Mouse (Mus musculus): Measurements from ENCODE around the gene 4930550C14Rik.

The 4930550C14Rik gene

DNA sequence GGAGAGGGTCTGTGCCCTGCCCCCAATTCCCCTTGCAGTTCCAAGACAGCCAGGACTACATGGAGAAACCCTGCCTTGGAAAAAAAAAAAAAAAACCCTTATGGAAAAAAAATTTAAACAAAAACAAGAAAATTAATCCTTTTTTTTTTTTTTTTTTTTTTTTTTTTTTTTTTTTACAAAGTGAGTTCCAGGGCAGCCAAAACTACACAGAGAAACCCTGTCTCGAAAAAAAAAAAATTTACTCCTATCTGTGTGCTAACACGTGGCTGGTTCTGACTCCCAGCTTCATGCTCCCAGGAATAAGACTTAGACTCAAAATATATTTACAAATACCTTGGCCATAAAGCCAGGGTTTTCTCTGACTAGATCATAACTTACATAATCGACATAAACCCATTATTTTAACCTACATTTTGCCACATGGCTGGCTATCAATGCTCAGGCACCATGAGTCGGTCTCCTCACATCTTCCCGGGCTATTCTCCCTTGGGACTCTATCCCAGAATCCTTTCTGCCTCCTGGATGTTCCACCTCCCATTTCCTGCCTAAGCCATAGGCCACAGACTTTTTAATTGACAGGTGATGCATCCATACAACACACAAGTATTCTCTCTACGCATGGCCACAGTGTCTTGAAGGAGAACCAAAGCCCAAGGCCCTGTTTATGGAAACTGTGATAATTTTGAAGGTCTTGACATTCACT is 2.1 kb downstream of the 4930550C14Rik start:
- no peak for DNase-seq (ENCODE audit: low spot score in 2 of 2)

DNA sequence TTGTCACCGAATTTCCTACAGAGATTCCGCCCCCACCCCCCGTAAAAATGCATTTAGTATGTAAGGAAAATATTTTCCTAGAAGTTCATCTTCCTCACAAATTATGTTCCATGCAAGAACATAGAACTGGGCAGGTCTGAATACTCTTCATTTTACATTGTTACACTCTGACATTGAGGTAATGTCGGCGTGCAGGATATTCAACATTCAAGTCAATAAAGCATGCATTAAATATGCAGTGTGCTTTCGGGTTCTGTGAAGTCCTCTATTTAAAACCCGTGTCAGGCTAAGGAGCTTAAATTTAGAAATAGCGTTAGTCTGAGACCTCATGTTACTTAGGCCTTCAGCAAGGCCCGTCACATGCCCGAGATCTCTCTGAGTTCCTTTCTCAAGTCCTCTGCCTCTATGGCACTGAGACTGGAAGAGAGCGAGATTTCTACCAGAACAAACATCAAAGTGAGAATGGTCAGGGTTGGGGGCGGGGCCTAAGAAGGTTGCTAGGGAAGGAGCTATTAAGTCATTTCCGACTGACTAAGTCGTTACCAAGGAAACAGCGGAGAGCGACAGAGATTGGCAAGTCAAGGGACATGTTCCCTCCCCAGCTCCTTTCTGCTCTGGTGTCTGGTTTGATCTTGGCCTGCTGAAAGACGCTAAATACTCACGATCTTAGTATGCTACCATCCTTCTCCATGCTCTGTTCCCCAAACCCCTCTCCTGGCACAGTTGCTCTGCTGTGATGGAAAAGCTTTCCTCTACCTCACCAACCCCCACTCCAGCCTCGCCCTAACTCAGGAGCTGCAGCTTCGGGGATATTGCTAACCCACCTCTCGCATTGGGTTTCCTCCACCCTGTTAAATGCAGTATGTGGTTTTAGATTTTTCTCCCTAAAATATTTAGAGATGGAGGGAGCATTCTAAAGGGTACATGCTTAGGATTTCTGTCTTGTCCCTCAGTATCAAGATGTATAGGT is 2.9 kb downstream of the 4930550C14Rik start:
- DNase-seq (ENCODE audit: low spot score in 2 of 2): peak; percentile 87 to 91

DNA sequence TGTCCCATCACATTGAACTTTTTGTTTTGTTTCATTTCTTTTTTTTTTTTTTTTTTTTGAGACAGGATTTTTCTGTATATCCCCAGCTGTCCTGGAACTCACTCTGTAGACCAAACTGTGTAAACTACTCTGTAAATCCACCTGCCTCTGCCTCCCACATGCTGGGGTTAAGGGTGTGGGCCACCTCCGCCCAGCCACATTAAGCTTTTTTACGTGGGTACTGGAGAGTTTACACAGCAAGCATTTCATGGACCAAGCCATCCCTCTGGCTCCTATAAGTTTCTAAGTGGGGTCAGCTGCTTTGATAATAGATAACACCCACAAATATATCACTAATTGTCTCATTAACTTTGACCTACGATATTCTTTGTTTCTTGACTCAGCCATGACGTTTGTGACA is 6.4 kb downstream of the 4930550C14Rik start:
- DNase-seq (ENCODE audit: low spot score in 2 of 2): no peak

DNA sequence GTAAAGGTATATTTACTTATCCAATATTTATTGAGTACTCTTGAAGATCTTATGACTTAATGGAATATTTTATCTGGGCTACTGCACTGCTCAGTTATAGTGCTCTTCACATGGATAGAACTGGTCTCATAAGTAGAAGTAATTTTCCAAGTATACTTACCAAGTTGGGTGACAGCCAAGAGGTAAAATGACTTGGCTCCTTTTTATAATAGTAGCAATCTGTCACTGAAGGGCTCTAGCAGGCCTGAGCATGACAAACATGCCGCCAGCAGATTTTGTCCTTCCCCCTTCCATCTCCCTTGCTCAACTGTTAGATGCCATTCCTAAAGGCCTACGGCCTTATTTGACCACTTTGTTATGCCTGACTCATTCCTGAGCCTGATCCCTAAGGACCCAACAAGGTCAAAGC is 6.8 kb downstream of the 4930550C14Rik start:
- DNase-seq (ENCODE audit: low spot score in 2 of 2): no peak

DNA sequence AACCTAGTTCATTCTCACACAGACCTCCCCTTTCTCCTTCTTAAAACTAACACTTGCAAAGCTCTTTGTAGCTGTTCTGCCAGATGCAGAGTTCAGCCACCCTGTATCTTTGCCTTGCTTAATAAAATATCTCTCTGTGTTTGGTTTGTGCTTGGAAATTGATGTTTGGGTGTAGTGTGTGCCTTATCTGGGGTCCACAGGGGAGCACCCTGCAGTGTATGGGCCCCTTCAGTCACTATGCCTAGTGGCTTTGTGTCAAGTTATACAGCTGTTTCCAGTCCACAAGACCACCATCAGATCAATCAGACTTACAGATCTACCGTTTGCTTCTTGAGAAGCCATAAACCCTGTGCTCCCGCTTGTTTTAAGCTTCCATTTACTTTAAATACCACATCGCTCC is 7.3 kb downstream of the 4930550C14Rik start:
- no peak for DNase-seq (ENCODE audit: low spot score in 2 of 2)

DNA sequence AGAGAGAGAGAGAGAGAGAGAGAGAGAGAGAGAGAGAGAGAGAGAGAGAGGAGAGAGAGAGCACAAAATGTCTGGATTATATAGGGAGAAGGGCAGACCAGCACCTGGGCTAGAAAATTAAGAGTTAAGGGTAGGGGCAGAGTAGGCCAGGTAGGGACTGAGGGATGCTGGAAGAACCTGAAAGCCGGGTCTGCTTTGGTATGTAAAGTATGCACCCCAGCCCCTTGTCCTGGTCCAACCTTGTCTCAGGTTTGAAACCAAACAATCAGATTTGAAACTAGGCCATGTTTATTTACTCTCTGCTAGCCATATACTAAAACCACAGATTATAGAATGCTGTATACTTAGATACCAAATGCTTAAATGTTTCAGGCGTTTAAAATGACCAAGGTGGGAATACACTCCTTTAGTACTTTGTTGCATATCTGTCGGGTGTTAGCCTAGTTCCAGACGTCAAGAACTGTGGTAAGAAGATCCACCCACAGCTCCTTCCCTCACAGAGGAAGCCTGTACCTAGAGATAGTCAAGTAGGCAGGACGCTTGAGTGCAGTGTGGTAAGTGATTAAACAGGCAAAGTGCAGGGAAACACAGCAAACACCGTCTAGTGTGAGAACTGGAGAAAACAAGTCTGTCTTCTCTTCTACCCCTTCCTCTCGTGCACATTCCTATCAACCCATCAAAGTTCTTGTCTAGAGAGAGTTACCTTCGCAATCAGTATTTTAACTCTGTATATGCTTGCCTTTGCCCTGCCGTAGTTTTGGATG is 20.2 kb downstream of the 4930550C14Rik start:
- DNase-seq (ENCODE audit: low spot score in 2 of 2): no peak

DNA sequence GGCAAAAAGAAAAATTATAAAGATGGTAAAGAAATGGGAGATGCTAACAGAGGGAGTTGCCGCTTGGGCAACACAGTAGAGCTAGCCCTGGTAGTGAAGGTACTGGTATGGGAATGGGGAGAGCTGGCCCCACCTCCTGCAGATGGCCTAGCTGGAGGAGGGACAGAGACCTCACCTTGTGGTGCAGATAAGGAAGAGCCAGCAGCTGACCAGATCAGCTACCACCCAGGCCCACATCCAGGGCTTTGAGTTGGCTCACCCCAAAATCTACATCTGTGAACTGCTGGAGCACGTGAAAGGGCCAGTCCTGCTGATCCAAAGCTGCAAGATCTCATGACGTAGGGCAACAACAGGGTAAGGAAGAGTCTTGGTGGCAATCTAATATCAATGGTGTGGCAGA is 24.6 kb downstream of the 4930550C14Rik start:
- no peak for DNase-seq (ENCODE audit: low spot score in 2 of 2)

DNA sequence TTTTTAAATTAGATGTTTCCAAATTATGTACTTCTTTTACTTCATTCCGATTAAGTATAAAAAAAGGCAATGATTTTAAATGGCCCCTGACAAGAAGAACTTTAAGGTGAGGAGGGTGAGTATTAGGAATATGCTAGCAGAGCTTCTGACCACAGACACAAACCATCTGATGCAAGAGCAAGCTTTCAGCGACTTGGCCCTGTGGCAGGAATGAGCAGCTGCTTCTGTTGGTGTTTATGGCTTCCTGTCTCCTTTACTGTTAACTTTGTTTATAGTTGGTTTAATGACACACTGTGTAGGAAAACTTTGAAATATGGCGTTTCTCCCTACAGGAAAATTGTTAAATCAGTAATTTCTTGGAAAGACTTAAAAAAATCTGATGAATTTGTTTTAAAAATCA is 25.5 kb downstream of the 4930550C14Rik start:
- DNase-seq (ENCODE audit: low spot score in 2 of 2): no peak

DNA sequence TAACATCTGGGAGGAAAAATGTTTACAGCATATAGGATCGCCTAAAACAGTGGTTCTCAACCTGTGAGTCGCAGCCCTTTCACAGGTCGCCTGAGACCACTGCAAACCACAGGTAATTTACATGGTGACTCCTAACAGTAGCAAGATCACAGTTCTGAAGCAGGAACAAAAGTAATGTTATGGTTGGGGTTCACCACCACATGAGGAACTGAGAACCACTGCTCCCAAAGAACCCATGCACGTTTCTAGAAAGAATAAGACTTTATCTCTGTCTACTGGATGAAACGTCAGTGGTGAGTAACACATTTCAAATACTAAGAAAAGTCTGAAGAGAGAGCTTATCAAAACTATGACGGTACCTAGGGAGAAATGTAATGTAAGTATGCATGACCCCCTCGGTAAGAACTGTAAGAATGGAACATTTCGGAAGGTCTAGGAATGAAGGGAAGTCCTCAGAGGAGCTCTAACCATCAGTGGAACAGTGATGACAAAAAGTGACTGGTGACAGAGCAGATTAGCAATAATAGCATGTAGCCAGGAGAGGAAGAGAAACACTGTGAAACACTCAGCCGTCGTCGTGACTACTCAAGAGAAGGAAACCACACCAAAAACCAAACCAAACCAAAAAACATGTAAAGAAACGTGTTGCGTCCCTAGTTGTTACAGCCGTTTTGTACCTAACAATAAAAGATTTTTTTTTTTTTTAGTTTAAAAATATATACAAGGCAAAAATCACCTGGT is 33.9 kb downstream of the 4930550C14Rik start:
- no peak for DNase-seq (ENCODE audit: low spot score in 2 of 2)

DNA sequence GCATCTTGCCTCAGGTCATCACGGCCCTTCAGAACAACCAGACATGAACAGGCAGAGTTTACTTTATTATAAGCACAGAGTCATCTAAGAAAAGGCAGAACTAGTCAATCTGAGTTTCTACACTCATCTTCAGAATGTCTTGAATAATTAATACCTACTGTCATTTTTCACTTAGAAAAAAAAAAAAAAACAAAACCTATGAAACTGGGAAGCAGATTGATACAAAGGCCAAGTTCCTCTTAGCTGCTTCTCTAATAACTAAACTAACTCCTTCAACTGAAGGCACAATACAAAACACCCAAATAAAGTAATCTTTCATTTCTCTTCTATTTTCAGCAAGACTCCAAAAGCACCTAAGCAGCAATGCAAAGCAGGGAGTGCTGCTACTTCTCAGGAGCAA is 48.5 kb downstream of the 4930550C14Rik start:
- no peak for DNase-seq (ENCODE audit: low spot score in 2 of 2)

DNA sequence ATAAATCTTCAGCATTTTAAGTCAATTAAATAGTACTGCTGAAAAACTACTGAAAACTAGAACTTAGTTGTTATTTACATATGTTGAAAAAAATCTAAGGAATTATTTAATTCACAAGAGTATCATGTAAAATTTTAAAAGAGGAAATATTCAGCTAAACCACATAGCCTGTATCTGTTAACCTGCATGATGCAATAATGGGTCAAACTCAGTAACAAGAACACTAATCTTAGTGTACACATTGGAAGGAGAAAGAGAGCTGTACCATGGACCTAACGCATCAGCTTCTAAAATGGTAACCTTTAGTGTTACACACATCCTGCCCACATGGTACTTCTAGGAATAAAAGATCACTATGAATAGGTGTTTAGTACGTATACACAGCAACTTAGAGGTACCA is 49.9 kb downstream of the 4930550C14Rik start:
- DNase-seq (ENCODE audit: low spot score in 2 of 2): no peak

DNA sequence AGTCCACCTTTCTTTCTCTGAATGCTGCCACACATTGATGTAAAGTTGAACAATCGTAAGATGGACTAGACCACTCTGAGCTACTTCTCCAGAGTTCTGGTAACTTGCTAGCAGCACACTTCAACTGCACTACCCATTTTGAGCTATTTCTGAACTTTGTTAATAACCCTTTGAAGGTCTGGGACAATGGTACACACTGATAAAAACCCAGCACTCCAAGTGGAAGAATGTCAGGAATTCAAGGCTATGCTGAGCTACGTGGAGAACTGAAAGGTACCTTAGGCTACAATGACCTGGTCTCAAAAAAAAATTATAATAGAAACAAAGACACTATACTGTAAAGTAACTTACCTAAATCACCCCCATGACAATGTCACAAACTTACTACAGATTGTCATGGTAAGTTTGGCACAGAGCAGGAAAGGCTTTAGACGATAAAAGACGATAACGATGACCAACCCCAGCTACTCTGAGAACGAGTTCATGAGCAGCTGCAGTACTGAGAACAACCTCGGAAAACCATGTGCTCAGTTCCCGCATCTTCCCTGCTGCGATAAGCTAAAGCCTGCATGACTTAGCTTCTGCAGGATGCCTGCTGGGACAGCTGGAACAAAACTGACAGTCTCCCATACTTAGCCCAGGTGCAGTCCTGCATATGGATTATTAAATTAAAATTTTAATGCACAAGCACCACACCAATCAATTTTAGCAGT is 70.8 kb downstream of the 4930550C14Rik start:
- DNase-seq (ENCODE audit: low spot score in 2 of 2): no peak

All from right cerebral cortex, postnatal 10 days (tissue).